Mouse (Mus musculus): ENCODE measurements at regions not wholly inside any gene's neighbourhood (a gene's known extent, or its start where the extent isn't known, plus 50 kb on each side); places are given as distances from the start of the nearest gene placed in this dataset.
"Not testable (repeated sequence)": the region's sequence is repeated elsewhere in the genome, so short reads cannot be mapped to it uniquely, and the experiment has no call there.

GRCm38 (mm10) chr3:8009966-8010365 lies 1389.7 kb upstream of the 1700008P02Rik start:
- WGBS, result 71% methylated on average over 4 of the region's 4 CpGs
- Histone ChIP-seq H3K4me1 (ENCODE audit: control insufficient read depth, insufficient read depth, low read length) (no peaks in the 10 kb centered on the region), H3K4me3 (replicated peaks; ENCODE audit: extremely low read depth, low read depth, low read length) (no peak overlapping the region)
- no peak for DNase-seq
- TF ChIP-seq POLR2A (IDR thresholded peaks at IDR 0.05; ENCODE audit: borderline replicate concordance, extremely low read depth, low read depth, low read length) (no peak), CTCF (IDR thresholded peaks at IDR 0.05; ENCODE audit: insufficient read depth, low read length) (no peak)

- no peak for DNase-seq
- Histone ChIP-seq H3K4me3 (replicated peaks; ENCODE audit: extremely low read depth, low read depth, low read length) (no peak overlapping the region), H3K4me1 (ENCODE audit: control insufficient read depth, insufficient read depth, low read length) (no peaks in the 10 kb centered on the region)
- 54% methylated on average over 10 of the region's 10 CpGs for WGBS
- TF ChIP-seq CTCF (IDR thresholded peaks at IDR 0.05; ENCODE audit: insufficient read depth, low read length) (no peak), POLR2A (IDR thresholded peaks at IDR 0.05; ENCODE audit: borderline replicate concordance, extremely low read depth, low read depth, low read length) (no peak)
Observed at GRCm38 (mm10) chr3:8006708-8007395, 1386.6 kb upstream of the 1700008P02Rik start.

GRCm38 (mm10) chr3:8006273-8006672 lies 1386.0 kb upstream of the 1700008P02Rik start:
- 69% methylated on average over 5 of the region's 5 CpGs for WGBS
- TF ChIP-seq POLR2A (IDR thresholded peaks at IDR 0.05; ENCODE audit: borderline replicate concordance, extremely low read depth, low read depth, low read length), result no peak
- TF ChIP-seq CTCF (IDR thresholded peaks at IDR 0.05; ENCODE audit: insufficient read depth, low read length), result no peak
- DNase-seq, result no peak
- Histone ChIP-seq H3K4me1 (ENCODE audit: control insufficient read depth, insufficient read depth, low read length) (no peaks in the 10 kb centered on the region), H3K4me3 (replicated peaks; ENCODE audit: extremely low read depth, low read depth, low read length) (no peak overlapping the region)

- 85% methylated on average over 2 of the region's 2 CpGs for WGBS
- DNase-seq, result not testable (repeated sequence)
Observed at GRCm38 (mm10) chr3:8005684-8006083, 1385.4 kb upstream of the 1700008P02Rik start.

GRCm38 (mm10) chr3:8004271-8004670 lies 1384.0 kb upstream of the 1700008P02Rik start:
- TF ChIP-seq CTCF (IDR thresholded peaks at IDR 0.05; ENCODE audit: insufficient read depth, low read length) (no peak), POLR2A (IDR thresholded peaks at IDR 0.05; ENCODE audit: borderline replicate concordance, extremely low read depth, low read depth, low read length) (no peak)
- DNase-seq, result no peak
- no peak overlapping the region for H3K4me3 ChIP-seq (replicated peaks; ENCODE audit: extremely low read depth, low read depth, low read length)
- H3K4me1 ChIP-seq (ENCODE audit: control insufficient read depth, insufficient read depth, low read length), result no peaks in the 10 kb centered on the region
- WGBS, result 85% methylated on average over 1 of the region's 1 CpGs

More at GRCm38 (mm10) chr3:8005684-8006083, 1385.4 kb upstream of the 1700008P02Rik start:
- H3K4me1 ChIP-seq (ENCODE audit: control insufficient read depth, insufficient read depth, low read length); H3K4me3 ChIP-seq (replicated peaks; ENCODE audit: extremely low read depth, low read depth, low read length): not testable (repeated sequence)

- no peak for DNase-seq
- H3K4me3 ChIP-seq (replicated peaks; ENCODE audit: extremely low read depth, low read depth, low read length), result no peak overlapping the region
- 85% methylated on average over 4 of the region's 4 CpGs for WGBS
- H3K4me1 ChIP-seq (ENCODE audit: control insufficient read depth, insufficient read depth, low read length), result no peaks in the 10 kb centered on the region
- no peak for TF ChIP-seq CTCF (IDR thresholded peaks at IDR 0.05; ENCODE audit: insufficient read depth, low read length)
- TF ChIP-seq POLR2A (IDR thresholded peaks at IDR 0.05; ENCODE audit: borderline replicate concordance, extremely low read depth, low read depth, low read length), result no peak
Observed at GRCm38 (mm10) chr3:8001027-8001426, 1380.8 kb upstream of the 1700008P02Rik start.

GRCm38 (mm10) chr3:7992322-7992721 lies 1372.1 kb upstream of the 1700008P02Rik start:
- DNase-seq, result no peak
- no peaks in the 10 kb centered on the region for H3K4me1 ChIP-seq (ENCODE audit: control insufficient read depth, insufficient read depth, low read length)
- H3K4me3 ChIP-seq (replicated peaks; ENCODE audit: extremely low read depth, low read depth, low read length), result no peak overlapping the region
- WGBS, result 79% methylated on average over 2 of the region's 2 CpGs
- TF ChIP-seq POLR2A (IDR thresholded peaks at IDR 0.05; ENCODE audit: borderline replicate concordance, extremely low read depth, low read depth, low read length) (no peak), CTCF (IDR thresholded peaks at IDR 0.05; ENCODE audit: insufficient read depth, low read length) (no peak)

GRCm38 (mm10) chr3:7973287-7973686 lies 1353.0 kb upstream of the 1700008P02Rik start:
- H3K4me3 ChIP-seq (replicated peaks; ENCODE audit: extremely low read depth, low read depth, low read length), result no peak overlapping the region
- no peaks in the 10 kb centered on the region for H3K4me1 ChIP-seq (ENCODE audit: control insufficient read depth, insufficient read depth, low read length)
- no peak for DNase-seq
- no peak for TF ChIP-seq CTCF (IDR thresholded peaks at IDR 0.05; ENCODE audit: insufficient read depth, low read length)
- no peak for TF ChIP-seq POLR2A (IDR thresholded peaks at IDR 0.05; ENCODE audit: borderline replicate concordance, extremely low read depth, low read depth, low read length)
- 34% methylated on average over 3 of the region's 3 CpGs for WGBS

- Histone ChIP-seq H3K4me1 (ENCODE audit: control insufficient read depth, insufficient read depth, low read length) (no peaks in the 10 kb centered on the region), H3K4me3 (replicated peaks; ENCODE audit: extremely low read depth, low read depth, low read length) (no peak overlapping the region)
- no peak for DNase-seq
- TF ChIP-seq CTCF (IDR thresholded peaks at IDR 0.05; ENCODE audit: insufficient read depth, low read length) (no peak), POLR2A (IDR thresholded peaks at IDR 0.05; ENCODE audit: borderline replicate concordance, extremely low read depth, low read depth, low read length) (no peak)
- 77% methylated on average over 1 of the region's 1 CpGs for WGBS
Observed at GRCm38 (mm10) chr3:7953911-7954310, 1333.7 kb upstream of the 1700008P02Rik start.

- no peak for DNase-seq
- no peak overlapping the region for H3K4me3 ChIP-seq (replicated peaks; ENCODE audit: extremely low read depth, low read depth, low read length)
- 60% methylated on average over 8 of the region's 8 CpGs for WGBS
- TF ChIP-seq POLR2A (IDR thresholded peaks at IDR 0.05; ENCODE audit: borderline replicate concordance, extremely low read depth, low read depth, low read length) (no peak), CTCF (IDR thresholded peaks at IDR 0.05; ENCODE audit: insufficient read depth, low read length) (no peak)
- no peaks in the 10 kb centered on the region for H3K4me1 ChIP-seq (ENCODE audit: control insufficient read depth, insufficient read depth, low read length)
Observed at GRCm38 (mm10) chr3:7943646-7944381, 1323.6 kb upstream of the 1700008P02Rik start.
